Mouse (Mus musculus): ENCODE measurements around the gene Gm49368.
A peak's percentile ranks its signal among the peaks of the same experiment; 100 is the strongest.

Gene Gm49368

DNA sequence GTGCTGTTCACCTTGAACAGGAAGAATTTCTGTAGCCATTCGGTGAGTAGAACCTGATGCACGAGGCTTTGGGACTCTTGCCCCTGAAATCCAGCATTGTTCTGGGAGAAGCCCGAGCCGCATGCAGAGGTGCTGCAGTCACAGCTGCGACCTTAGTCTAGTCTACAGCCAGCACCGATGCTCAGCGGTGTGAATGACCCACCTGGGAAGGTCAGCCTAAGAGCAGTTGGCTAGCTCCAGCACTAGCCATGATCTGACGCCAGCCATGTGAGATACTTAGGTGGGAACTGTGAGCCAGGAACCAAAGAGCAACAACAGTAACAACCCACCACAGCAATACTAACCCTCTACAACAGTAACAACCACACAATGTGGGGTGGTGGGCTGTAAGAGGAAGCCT lies 4.6 kb upstream of the Gm49368 start:
- DNase-seq (ENCODE audit: low read depth, low spot score) = no peak

DNA sequence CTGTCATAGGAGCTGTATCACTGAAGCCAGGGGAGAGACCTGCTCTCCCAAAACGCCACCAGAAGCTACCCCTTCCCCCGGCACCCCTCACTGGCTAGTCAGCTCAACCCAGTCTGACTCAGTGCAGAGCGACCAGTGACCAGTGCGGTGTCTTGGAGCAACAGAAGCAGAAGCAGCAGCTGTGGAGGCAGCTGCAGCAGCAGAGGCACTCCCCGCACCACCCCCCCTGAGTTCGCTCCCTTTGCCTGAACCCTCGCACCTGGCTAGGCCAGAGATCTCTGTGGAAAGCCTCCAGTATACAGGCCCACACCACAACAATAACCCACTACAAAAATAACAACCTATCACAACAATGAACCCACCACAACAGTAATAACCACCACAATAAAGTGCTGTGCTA lies 3.9 kb upstream of the Gm49368 start:
- no peak for DNase-seq (ENCODE audit: low read depth, low spot score)

DNA sequence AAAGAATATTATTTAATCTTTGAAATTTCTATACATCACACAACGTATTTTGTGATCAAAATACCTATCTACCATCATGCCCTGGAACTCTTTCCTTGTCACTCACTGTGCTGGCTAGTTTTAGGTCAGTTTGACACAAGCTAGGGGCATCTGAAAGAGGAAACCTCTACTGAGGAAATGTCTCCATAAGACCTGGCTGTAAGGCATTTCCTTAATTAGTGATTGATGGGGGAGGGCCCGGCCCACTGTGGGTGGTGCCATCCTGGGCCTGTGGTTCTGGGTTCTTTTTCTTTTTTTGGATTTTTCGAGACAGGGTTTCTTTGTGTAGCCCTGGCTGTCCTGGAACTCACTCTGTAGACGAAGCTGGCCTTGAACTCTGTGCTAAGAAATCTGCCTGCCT lies 3.4 kb upstream of the Gm49368 start:
- no peak for DNase-seq (ENCODE audit: low read depth, low spot score)

DNA sequence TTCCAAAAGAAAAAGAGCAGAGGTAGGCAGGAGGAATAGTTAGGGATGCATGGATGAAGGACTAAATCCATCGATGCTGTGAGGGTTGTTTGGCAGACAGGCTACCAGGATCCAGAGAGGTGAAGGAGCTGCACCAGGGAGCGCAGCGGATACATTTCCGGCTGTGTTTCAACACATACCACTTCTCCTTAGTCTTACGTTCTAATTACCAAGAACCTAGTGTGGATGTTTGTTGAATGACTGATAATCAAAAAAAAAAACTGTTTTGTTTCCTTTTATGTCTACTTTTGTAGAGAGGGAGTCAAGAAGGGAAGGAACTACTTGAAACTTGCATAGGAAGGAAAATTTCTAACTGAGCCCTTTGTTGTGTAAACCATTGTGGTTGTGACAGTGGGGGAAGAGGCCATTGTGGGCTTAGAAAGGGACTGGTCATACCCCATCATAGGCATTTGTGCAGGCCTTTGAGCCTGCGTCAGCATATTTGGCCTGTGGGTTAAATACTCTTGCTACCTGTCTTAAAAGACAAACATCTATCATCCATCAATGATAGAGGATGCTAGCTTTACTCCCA lies 813 bp downstream of the Gm49368 start:
- DNase-seq (ENCODE audit: low read depth, low spot score) = no peak

DNA sequence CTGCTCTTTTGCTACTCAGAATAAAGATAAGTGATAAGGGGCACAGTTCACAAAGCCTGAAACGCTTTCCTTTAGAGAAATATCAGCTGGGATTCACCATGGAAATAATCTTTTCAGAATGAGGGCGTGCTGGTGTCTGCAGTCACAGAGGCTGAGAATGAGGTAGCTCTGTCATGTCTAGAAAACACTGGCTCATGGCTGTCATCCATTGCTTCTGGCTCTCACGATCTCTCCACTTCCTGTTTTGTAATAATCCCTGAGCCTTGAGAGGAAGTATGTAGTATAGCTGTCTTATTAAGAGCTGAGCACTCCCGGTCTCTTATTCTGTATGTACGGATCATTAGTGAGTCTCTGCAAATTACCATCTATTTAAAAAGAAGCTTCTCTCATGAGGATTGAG lies 3.1 kb downstream of the Gm49368 start:
- DNase-seq (ENCODE audit: low read depth, low spot score) = no peak

DNA sequence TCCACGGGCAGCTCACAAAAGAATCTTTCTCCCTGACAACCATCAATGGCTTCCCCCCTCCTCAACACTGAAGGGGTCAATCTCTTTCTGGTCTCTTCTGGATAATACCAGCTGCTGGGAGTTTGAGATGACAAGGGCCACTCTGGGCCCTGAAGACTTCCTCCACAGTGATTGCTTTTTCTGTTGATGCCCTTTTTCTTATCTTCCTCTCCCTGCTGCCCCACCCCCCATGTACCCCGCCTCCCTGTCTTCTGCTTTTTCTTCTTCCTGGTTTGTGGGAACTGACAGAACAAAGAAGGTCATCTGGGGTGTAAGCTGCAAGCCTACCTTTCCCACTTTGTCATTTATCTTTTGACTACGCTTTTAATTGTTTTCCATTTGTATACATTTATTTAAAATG lies 5.4 kb downstream of the Gm49368 start:
- DNase-seq (ENCODE audit: low read depth, low spot score) = no peak

DNA sequence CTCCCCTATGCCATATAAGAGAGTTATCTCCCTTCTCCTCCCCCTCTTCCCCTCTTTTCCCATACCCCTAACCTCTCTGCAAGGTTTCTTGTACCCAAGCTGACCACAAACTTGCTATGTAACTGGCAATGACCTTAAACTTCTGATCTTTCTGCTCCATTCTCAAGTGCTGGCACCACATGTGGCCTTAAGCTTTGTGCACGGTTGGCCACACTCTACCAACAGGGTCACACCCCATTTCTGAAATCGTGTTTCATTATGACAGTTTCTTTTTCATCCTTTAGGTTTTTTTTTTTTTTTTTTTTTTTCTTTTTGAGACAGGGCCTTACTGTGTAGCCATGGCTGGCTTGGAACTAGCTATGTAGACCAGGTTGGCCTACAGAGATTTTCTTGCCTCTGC lies 7.4 kb downstream of the Gm49368 start:
- DNase-seq (ENCODE audit: low read depth, low spot score) = no peak

DNA sequence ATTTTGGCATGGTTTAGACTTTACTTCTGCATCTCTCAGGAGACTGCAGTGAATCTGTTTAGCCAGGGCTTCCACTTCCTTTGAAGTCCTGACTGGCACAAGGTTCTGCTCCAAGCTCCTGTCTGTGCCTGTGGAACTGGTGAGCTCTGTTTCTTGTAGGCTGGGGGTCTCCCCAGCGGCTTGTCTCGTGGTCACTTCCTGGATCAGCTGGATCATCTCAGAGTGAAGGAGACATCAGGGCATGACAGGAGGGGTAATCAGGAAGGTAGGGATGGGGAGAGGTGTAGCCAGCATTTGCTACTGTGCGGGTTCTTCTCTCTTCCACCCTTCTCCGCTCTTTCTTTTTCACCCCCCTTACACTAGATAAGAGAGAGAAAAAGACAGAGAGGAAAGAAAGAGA lies 9.3 kb downstream of the Gm49368 start:
- DNase-seq (ENCODE audit: low read depth, low spot score) = no peak

DNA sequence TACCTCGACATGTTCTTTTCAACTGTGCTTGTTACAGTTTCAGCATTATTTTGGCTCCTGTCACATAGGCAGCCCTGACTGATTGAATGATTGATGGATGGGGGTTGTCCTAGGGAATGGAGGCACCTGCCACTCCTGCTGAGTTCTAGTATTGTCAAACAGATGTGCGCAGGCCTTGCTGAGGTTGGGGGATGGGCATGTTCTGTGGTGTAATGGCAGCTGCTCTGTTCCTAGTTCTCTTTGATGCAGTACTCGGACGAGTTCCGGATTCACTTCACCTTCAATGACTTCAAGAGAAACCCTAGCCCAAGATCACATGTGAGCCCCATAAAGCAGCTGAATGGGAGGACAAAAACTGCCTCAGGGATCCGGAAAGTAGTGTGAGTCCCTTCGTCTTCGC lies 17.5 kb downstream of the Gm49368 start:
- DNase-seq (ENCODE audit: low read depth, low spot score) = no peak

DNA sequence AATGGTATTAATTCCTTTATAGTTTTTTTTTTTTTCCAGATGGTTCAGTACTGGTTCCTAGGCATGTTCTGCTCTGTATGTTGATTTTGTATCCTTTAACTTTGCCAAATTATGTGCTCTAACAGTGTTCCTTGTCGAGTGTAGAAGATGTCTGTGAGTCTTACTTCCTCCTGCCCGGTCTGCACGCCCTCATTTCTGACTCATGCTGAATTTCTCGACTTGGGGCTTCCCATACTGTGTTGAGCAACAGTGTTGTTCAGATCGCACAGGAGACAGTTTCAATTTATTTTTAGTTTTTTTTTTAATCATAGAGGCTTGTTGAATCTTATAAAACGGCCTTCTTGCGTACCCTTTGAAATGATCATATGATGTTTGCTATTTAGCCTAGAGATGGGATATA lies 26.7 kb downstream of the Gm49368 start:
- DNase-seq (ENCODE audit: low read depth, low spot score) = no peak

DNA sequence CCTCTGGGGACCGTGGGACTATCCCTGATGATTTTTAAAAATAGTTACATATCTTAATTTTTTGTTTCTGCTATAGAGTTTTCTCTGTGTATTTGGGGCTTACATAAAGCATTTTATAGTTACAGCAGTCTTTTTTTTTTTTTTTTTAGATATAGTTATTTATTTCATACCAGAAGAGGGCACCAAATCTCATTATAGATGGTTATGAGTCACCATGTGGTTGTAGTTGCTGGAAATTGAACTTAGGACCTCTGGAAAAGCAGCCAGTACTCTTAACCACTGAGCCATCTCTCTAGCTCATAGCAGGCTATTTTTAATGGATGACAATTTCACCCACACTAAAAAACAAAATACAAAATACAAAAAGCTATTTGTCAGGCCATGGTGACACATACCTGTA lies 35.7 kb downstream of the Gm49368 start:
- no peak for DNase-seq (ENCODE audit: low read depth, low spot score)

DNA sequence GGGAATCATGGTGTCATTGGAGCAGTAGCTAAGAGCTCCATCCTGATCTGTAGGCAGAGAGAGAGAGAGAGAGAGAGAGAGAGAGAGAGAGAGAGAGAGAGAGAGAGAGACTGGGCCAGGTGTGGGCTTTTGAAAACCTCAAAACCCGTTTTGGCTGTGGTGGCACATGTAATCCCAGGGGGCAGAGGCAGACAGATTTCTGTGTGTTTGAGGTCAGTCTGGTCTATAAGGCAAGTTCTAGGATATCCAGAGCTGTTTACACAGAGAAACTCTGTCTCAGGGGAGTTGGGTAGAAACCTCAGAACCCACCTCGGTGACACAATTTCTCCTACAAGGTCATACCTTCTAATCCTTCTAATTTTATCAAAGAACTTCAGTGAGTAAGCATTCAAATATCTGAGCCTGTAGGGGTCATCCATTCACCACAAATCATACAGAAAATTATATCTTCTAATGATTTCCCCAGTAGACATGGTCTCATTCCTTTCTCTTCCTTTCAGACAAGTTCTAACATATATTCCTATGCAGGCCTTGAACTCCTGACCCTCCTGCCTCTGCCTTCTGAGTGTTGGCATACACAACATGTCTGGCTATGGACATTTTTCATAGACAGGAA lies 38.4 kb downstream of the Gm49368 start:
- no peak for DNase-seq (ENCODE audit: low read depth, low spot score)

DNA sequence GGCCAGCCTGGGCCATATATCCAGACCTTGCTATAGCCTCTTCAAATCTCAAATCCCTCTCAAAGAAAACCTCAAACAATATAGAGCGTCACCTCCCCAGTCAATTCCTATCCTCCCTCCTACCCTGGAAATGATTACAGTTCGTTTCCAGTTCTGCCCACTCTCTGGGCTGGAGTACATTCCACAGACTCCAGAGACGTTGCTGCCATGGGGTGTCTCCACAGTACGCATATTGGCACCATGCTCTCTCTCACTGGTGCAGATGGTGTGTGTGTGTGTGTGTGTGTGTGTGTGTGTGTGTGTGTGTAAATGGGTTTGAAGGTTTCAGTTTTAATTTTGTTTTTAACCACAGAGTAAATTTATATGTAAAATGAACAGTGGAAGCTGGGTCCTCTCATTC lies 42.8 kb downstream of the Gm49368 start:
- DNase-seq (ENCODE audit: low read depth, low spot score) = peak; percentile 12

DNA sequence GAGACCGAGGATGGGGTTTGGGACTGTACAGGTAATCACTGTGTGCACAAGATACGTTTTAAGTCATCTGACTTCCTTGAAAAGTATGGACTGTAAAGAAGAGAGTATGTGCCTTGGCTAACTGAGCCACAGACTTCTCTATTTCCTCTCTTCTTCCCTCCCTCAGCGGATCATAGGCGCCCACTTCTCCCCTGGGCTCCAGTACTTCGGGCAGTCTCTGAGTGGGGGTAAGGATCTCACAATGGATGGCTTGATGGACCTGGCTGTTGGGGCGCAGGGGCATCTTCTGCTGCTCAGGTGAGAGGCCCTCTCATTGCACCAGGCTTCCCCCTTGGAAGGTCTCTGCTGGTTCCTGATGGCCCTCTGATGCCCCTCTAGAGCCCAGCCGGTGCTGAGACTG lies 45.0 kb downstream of the Gm49368 start:
- DNase-seq (ENCODE audit: low read depth, low spot score) = no peak

DNA sequence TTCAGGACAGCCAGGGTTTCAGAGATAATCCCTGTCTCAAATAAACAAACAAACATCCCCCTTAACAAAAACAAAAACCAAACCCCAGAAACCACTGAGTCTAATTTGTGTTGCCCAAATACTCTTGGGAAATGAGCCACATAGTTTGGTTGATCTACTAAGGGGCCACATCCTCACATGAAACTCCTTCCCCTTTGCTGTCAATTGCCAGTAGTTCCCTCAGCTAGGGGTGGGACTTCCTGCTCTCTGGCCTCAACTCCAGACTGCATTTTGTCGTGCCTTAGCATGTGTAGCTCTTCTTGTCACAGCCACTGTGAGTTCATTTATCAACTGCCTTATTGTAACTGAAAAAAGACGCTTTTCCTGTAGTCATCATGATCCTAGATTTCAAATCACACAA lies 47.8 kb downstream of the Gm49368 start:
- no peak for DNase-seq (ENCODE audit: low read depth, low spot score)

DNA sequence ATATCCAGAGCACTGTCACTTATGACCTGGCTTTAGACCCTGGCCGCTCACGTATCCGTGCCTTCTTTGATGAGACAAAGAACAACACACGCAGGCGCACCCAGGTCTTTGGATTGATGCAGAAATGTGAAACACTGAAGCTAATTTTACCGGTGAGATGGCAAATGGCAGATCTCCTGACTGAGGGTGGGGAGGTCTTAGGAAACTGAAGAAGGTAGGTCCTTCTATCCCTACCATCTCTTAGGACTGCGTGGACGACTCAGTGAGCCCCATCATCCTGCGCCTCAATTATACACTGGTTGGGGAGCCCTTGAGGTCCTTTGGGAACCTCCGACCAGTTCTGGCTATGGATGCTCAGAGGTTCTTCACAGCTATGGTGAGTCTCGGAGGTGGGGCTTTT lies 49.6 kb downstream of the Gm49368 start:
- no peak for DNase-seq (ENCODE audit: low read depth, low spot score)

DNA sequence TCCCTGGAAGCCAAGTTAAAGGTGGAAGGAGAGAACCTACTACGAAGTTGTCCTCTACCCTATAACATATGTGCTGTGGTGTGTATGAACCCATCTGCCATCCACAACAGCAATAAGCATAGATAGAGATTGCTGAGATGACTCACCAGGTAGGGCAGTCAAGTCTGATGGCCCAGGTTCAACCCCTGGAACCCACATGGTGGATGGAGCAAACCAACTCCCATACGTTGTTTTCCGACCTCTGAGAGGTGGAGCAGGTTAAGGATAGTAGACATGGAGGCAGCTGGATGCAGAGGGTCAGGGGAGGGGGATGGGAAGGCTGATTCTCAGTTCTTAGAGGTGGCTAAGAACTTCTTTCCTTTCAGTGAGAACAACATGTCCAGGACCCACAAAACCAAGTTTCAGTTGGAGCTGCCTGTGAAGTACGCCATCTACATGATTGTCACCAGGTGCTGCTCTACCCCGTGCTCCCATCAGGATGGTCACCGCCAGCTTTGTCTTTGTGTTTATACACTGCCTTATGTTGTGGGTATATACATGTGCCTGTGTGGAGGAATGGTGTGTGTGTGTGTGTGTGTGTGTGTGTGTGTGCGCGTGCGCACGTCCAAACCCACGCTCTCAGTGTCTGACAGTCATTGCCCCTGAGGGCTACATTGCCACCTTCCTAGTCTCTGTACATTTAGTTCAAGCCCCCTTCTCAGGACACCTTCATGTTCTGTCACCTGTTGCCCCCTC lies 52.1 kb downstream of the Gm49368 start:
- DNase-seq (ENCODE audit: low read depth, low spot score) = no peak

DNA sequence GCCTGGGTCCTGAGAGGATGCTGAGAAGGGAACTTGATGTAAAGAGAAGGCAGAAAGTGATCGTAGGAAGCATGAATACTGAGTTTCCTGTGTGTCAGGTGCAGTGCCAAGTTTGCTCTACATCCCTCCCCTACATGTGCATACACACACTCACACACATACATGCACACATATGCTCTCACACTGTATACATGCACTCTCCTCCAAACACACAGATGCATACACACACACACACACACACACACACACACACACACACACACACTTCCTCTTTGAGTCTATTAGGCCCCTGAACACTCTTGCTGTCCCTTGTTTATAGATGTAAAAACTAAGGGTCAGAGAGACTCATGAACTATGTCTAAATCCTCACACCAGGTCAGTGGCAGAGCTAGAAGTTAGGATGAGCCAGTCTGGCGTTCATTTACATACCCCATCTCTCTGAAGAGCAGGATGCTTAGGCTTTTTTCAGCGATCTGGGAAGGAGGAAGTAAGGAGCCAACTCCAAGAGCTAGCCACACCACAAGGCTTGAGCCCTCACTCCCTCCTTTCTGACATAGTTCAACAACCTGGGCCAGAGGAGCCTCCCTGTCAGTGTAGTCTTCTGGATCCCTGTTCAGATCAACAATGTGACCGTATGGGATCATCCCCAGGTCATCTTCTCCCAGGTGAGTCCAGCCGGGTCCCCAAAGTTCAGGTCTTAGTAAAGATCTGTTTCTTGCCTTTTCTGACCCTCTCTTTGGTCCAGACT lies 52.9 kb downstream of the Gm49368 start:
- no peak for DNase-seq (ENCODE audit: low read depth, low spot score)

DNA sequence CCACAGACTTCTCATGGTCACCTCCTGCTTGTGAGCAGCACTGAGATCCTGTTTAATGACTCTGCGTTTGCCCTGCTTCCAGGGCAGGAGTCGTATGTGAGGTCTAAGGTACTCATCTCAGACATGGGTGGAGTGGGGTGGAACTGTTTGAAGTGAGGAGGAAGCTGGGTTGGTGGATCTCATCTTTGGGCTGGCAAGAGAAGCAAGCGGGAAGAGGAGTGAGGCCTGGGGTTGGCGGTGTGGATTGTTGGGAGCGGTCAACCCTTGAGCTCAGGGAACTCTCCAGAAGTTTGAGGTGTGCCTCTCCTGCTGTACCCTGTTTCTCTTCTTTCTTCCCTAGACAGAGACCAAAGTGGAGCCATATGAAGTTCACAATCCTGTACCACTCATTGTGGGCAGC lies 53.9 kb downstream of the Gm49368 start:
- no peak for DNase-seq (ENCODE audit: low read depth, low spot score)

DNA sequence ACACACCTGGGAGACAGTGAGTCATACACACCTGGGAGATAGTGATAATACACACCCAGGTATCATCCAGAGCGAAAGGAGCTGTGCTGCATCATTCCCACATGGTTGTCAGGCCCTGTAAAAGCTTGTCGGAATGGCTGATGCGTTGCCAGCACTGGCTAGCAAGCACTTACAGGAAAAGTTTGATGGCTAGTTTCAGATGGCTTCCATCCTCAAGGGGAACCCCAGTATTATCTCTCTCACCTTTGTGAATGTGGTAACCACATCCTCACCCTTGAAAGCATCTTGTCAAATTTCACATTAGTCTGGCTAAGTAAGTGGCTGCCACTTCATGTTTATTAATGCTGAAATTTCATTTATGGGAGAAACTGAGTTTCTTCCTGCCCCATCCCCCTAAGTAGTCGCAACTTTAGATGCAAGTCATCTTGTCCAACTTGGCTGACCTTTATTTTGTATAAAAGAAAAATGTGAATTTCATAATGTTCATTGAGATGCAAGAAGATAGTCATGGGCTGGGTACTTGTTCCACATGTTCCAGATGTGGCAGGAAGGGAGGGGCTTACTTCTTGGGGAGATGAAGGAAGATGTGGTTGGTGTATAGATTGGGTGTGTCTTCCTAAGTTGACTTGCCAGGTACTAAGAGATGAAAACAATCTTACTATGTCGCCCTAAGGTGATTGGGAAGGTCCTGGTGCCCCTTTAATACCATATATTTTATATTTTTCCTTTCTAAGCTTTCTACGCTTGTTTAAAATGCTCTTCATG lies 57.4 kb downstream of the Gm49368 start:
- DNase-seq (ENCODE audit: low read depth, low spot score) = no peak

DNA sequence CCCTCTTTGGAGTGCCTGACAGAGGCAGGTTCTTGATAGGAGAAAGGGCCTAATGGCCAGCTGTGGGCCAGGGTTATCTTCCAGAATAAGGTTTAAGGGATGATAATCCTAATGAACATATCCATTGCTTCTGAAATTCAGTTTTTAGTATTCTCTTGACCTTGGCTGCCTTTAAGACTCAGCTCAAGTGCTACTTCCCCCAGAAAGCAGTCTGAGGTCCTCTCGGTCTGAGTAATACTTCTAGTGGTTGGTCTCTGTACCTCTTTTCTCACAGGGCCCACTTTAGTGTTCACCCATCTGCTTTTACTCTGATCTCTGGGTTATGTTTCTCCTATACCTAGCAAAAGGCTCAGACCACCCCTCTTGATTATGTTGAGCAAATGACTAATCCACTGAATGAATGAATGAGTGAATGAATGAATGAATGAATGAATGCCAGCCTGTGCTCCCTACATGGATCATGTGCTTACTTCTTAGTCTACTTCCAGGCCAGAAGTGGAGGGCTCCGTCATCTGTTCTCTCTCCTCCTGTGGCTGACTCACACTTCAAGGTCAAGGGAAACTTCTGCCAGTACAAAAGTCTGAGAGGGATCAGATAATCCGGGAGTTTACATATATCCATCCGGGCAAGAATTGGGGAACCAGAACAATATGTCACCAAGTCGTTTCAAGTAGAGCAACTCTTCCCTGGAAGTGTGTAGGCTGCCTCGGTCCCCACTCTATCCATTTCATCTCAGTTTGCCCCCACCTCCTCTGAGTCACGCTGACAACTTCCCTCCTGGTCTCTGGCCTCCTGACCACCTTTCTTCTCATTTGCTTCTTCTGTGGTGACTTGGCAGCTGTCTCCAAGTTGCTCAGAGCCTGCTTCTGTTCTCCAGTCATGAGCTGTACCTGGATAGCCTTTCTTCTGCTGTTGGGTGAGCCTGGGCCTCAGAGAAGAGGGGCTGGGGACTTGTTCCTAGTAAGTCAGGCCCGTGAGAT lies 66.5 kb downstream of the Gm49368 start, which contains the start of gene Itgax:
TSS of gene Itgax (plus strand) at position 807 of the 980 bp plus-strand sequence.
- no peak for DNase-seq (ENCODE audit: low read depth, low spot score)

Measured in brain, embryonic 18.5 days (tissue).